ENCODE assay signal across 10 mouse cellular contexts in genomic region chr3:89179056-89179455, GRCm38 (mm10). TPM values are rescaled to one million over a fixed set of nuclear protein-coding genes. Genes with fewer than 3 reads are reported as not detected.
A peak's percentile ranks its signal among the peaks of the same experiment; 100 is the strongest.
DNase-seq lines count a peak whose midpoint lies in the region; ATAC-seq lines count a peak whose summit lies in the region.
"Had no signal": no experiment of that assay in that cellular context is flagged by ENCODE, and none has a peak within 500 bp of the region (broad histone marks: within the 10 kb centered on the region; RNA-seq: fewer than 3 reads in every experiment).

No protein-coding gene starts in this region.

- H3K4me3 ChIP-seq in forebrain, embryonic 14.5 days (ENCODE audit: low read depth, low read length), result no peak overlapping the region
- H3K4me3 ChIP-seq in forebrain, embryonic 16.5 days (replicated peaks; ENCODE audit: low read length), result no peak overlapping the region
- peak overlapping the region; percentile 15 for H3K4me3 ChIP-seq in megakaryocyte, embryonic 14.5 days (replicated peaks)
- peak overlapping the region; percentile 71; the same call in 1 of the 2 replicates for H3K4me3 ChIP-seq in hindbrain, embryonic 13.5 days
- H3K4me3 ChIP-seq in liver, embryonic 16.5 days (ENCODE audit: low read depth, low read length), result peak overlapping the region; percentile 82; the same call in 1 of the 2 replicates

- DNase-seq in forebrain, embryonic 14.5 days (ENCODE audit: low spot score), result no peak
- no peak for DNase-seq in right cerebral cortex, postnatal 14 days
- no peak for DNase-seq in left cerebral cortex, adult 18-20 months (ENCODE audit: low spot score in 2 of 2)
- DNase-seq: cerebellum, adult 2 months had no signal

- WGBS in forebrain, embryonic 14.5 days, result 93% methylated on average over 11 of the region's 11 CpGs
- 94% methylated on average over 11 of the region's 11 CpGs for WGBS in forebrain, embryonic 16.5 days
- 92% methylated on average over 11 of the region's 11 CpGs for WGBS in hindbrain, embryonic 13.5 days
- whole genome bisulfite sequencing in liver, embryonic 16.5 days (ENCODE audit: insufficient replicate concordance), result 79% methylated on average over 11 of the region's 11 CpGs

- no peak overlapping the region for H3K27ac ChIP-seq in forebrain, embryonic 14.5 days (ENCODE audit: low read depth, low read length)
- no peak overlapping the region for H3K27ac ChIP-seq in forebrain, embryonic 16.5 days (ENCODE audit: low read length)
- no peak overlapping the region for H3K27ac ChIP-seq in hindbrain, embryonic 13.5 days
- H3K27ac ChIP-seq in liver, embryonic 16.5 days (ENCODE audit: low read length), result no peak overlapping the region

- peaks cover 16% of the 10 kb centered on the region for H3K4me1 ChIP-seq in forebrain, embryonic 14.5 days (ENCODE audit: control insufficient read depth, insufficient read depth, low read length)
- peaks cover 20% of the 10 kb centered on the region for H3K4me1 ChIP-seq in forebrain, embryonic 16.5 days (replicated peaks; ENCODE audit: control insufficient read depth, insufficient read depth, low read length)
- peaks cover 55% of the 10 kb centered on the region for H3K4me1 ChIP-seq in megakaryocyte, embryonic 14.5 days
- H3K4me1 ChIP-seq in hindbrain, embryonic 13.5 days (replicated peaks), result peaks cover 34% of the 10 kb centered on the region
- H3K4me1 ChIP-seq in liver, embryonic 16.5 days (ENCODE audit: control insufficient read depth, low read depth, low read length), result peaks cover 31% of the 10 kb centered on the region

- no peak for ATAC-seq in forebrain, embryonic 14.5 days
- no peak for ATAC-seq in forebrain, embryonic 16.5 days
- ATAC-seq in megakaryocyte, adult 5-6 weeks (ENCODE audit: poor library complexity, severe bottlenecking), result no peak
- no peak for ATAC-seq in hindbrain, embryonic 13.5 days (ENCODE audit: low FRiP score)
- ATAC-seq in liver, embryonic 16.5 days (ENCODE audit: low read depth), result no peak
- ATAC-seq: inflammation-experienced regulatory T-cells, adult 6 months had no signal

- peaks cover 64% of the 10 kb centered on the region for H3K36me3 ChIP-seq in forebrain, embryonic 14.5 days (ENCODE audit: control insufficient read depth, insufficient read depth, low read length)
- H3K36me3 ChIP-seq in forebrain, embryonic 16.5 days (ENCODE audit: control insufficient read depth, insufficient read depth), result peaks cover 20% of the 10 kb centered on the region
- peaks cover 81% of the 10 kb centered on the region for H3K36me3 ChIP-seq in megakaryocyte, embryonic 14.5 days (replicated peaks; ENCODE audit: low read length)
- H3K36me3 ChIP-seq in hindbrain, embryonic 13.5 days, result peaks cover 61% of the 10 kb centered on the region
- H3K36me3 ChIP-seq in liver, embryonic 16.5 days (ENCODE audit: control insufficient read depth, insufficient read depth), result peaks cover 32% of the 10 kb centered on the region

- H3K4me2 ChIP-seq in forebrain, embryonic 14.5 days (ENCODE audit: low read length), result no peak overlapping the region
- H3K4me2 ChIP-seq in forebrain, embryonic 16.5 days (ENCODE audit: low read length), result no peak overlapping the region
- H3K4me2 ChIP-seq in hindbrain, embryonic 13.5 days, result peak overlapping the region; percentile 81; the same call in 1 of the 2 replicates
- peak overlapping the region; percentile 87; the same call in 1 of the 2 replicates for H3K4me2 ChIP-seq in liver, embryonic 16.5 days (ENCODE audit: low read depth, low read length)

- H3K9ac ChIP-seq in forebrain, embryonic 14.5 days (ENCODE audit: low read length), result 0 out of 2 replicates have a peak overlapping the region, but pooled peaks have one; percentile 17
- H3K9ac ChIP-seq in forebrain, embryonic 16.5 days (replicated peaks; ENCODE audit: low read depth, low read length), result no peak overlapping the region
- H3K9ac ChIP-seq in hindbrain, embryonic 13.5 days, result no peak overlapping the region
- no peak overlapping the region for H3K9ac ChIP-seq in liver, embryonic 16.5 days (ENCODE audit: low read depth, low read length)

- no peaks in the 10 kb centered on the region for H3K27me3 ChIP-seq in forebrain, embryonic 14.5 days (replicated peaks; ENCODE audit: control insufficient read depth, insufficient read depth, low read length)
- H3K27me3 ChIP-seq in forebrain, embryonic 16.5 days (replicated peaks; ENCODE audit: control insufficient read depth, insufficient read depth, low read length), result no peaks in the 10 kb centered on the region
- no peaks in the 10 kb centered on the region for H3K27me3 ChIP-seq in megakaryocyte, embryonic 14.5 days (replicated peaks)
- no peaks in the 10 kb centered on the region for H3K27me3 ChIP-seq in hindbrain, embryonic 13.5 days
- no peaks in the 10 kb centered on the region for H3K27me3 ChIP-seq in liver, embryonic 16.5 days (ENCODE audit: control insufficient read depth, insufficient read depth, low read depth, low read length)

- H3K9me3 ChIP-seq in forebrain, embryonic 14.5 days (replicated peaks; ENCODE audit: control insufficient read depth, low read length), result no peaks in the 10 kb centered on the region
- H3K9me3 ChIP-seq in forebrain, embryonic 16.5 days (ENCODE audit: control insufficient read depth, low read length), result no peaks in the 10 kb centered on the region
- no peaks in the 10 kb centered on the region for H3K9me3 ChIP-seq in megakaryocyte, embryonic 14.5 days
- no peaks in the 10 kb centered on the region for H3K9me3 ChIP-seq in hindbrain, embryonic 13.5 days
- no peaks in the 10 kb centered on the region for H3K9me3 ChIP-seq in liver, embryonic 16.5 days (replicated peaks; ENCODE audit: control insufficient read depth, low read length)

RNA-seq across cellular contexts. Expression of gene Scamp3, which starts 1.8 kb away (rescaled TPM):
- 90.5 and 104 TPM in 2 replicates for polyA plus RNA-seq in forebrain, embryonic 14.5 days (2014; fragmentation: Nextera tagmentation; extraction: Ambion mirVana)
- 125 and 128 TPM in 2 replicates for polyA plus RNA-seq in forebrain, embryonic 16.5 days (2015; fragmentation: Nextera tagmentation; extraction: Ambion mirVana)
- 180 and 256 TPM in 2 replicates for polyA plus RNA-seq in megakaryocyte, embryonic 14.5 days (2012; ENCODE audit: insufficient read depth, low replicate concordance)
- 43.0 and 52.9 TPM in 2 replicates for total RNA-seq in megakaryocyte, adult 5-6 weeks (2015)
- 17.9 and 18.1 TPM in 2 replicates for total RNA-seq in megakaryocyte, adult 5-6 weeks (2017)
- polyA plus RNA-seq in hindbrain, embryonic 13.5 days (2015; fragmentation: Nextera tagmentation; extraction: Ambion mirVana), result 127 and 130 TPM in 2 replicates
- polyA plus RNA-seq in liver, embryonic 16.5 days (2015; fragmentation: Nextera tagmentation; extraction: Ambion mirVana), result 47.5 and 49.0 TPM in 2 replicates
- 10 to 100 TPM; 63.2 to 63.7 TPM for total RNA-seq in left cerebral cortex, adult 18-20 months (2021)

RNA-seq across cellular contexts. Expression of gene Fam189b, which starts 3.9 kb away (rescaled TPM):
- polyA plus RNA-seq in forebrain, embryonic 14.5 days (2014; fragmentation: Nextera tagmentation; extraction: Ambion mirVana), result 14.7 and 21.7 TPM in 2 replicates
- polyA plus RNA-seq in forebrain, embryonic 16.5 days (2015; fragmentation: Nextera tagmentation; extraction: Ambion mirVana), result 26.5 and 30.7 TPM in 2 replicates
- 23.3 and 39.8 TPM in 2 replicates for polyA plus RNA-seq in megakaryocyte, embryonic 14.5 days (2012; ENCODE audit: insufficient read depth, low replicate concordance)
- 11.2 and 13.5 TPM in 2 replicates for total RNA-seq in megakaryocyte, adult 5-6 weeks (2015)
- 3.3 and 5.6 TPM in 2 replicates for total RNA-seq in megakaryocyte, adult 5-6 weeks (2017)
- polyA plus RNA-seq in hindbrain, embryonic 13.5 days (2015; fragmentation: Nextera tagmentation; extraction: Ambion mirVana), result 29.9 and 30.0 TPM in 2 replicates
- polyA plus RNA-seq in liver, embryonic 16.5 days (2015; fragmentation: Nextera tagmentation; extraction: Ambion mirVana), result 2.0 and 2.4 TPM in 2 replicates
- 10 to 100 TPM; 48.1 to 58.5 TPM for total RNA-seq in left cerebral cortex, adult 18-20 months (2021)

RNA-seq across cellular contexts. Expression of gene Clk2, which starts 14.5 kb away (rescaled TPM):
- polyA plus RNA-seq in forebrain, embryonic 14.5 days (2014; fragmentation: Nextera tagmentation; extraction: Ambion mirVana), result 17.0 and 17.9 TPM in 2 replicates
- polyA plus RNA-seq in forebrain, embryonic 16.5 days (2015; fragmentation: Nextera tagmentation; extraction: Ambion mirVana), result 19.2 and 23.9 TPM in 2 replicates
- polyA plus RNA-seq in megakaryocyte, embryonic 14.5 days (2012; ENCODE audit: insufficient read depth, low replicate concordance), result 12.9 and 13.3 TPM in 2 replicates
- total RNA-seq in megakaryocyte, adult 5-6 weeks (2015), result 38.1 and 38.4 TPM in 2 replicates
- total RNA-seq in megakaryocyte, adult 5-6 weeks (2017), result 47.1 and 48.5 TPM in 2 replicates
- polyA plus RNA-seq in hindbrain, embryonic 13.5 days (2015; fragmentation: Nextera tagmentation; extraction: Ambion mirVana), result 23.5 and 24.5 TPM in 2 replicates
- polyA plus RNA-seq in liver, embryonic 16.5 days (2015; fragmentation: Nextera tagmentation; extraction: Ambion mirVana), result 6.4 and 8.4 TPM in 2 replicates
- 10 to 100 TPM; 40.9 to 45.0 TPM for total RNA-seq in left cerebral cortex, adult 18-20 months (2021)

RNA-seq across cellular contexts. Expression of gene Hcn3, which starts 19.1 kb away (rescaled TPM):
- polyA plus RNA-seq in forebrain, embryonic 14.5 days (2014; fragmentation: Nextera tagmentation; extraction: Ambion mirVana), result 9.4 and 13.0 TPM in 2 replicates
- 34.0 and 39.6 TPM in 2 replicates for polyA plus RNA-seq in forebrain, embryonic 16.5 days (2015; fragmentation: Nextera tagmentation; extraction: Ambion mirVana)
- 0.36 and 0.68 TPM in 2 replicates for polyA plus RNA-seq in megakaryocyte, embryonic 14.5 days (2012; ENCODE audit: insufficient read depth, low replicate concordance)
- not detected in 2 replicates for total RNA-seq in megakaryocyte, adult 5-6 weeks (2015)
- not detected in 2 replicates for total RNA-seq in megakaryocyte, adult 5-6 weeks (2017)
- 33.5 and 35.1 TPM in 2 replicates for polyA plus RNA-seq in hindbrain, embryonic 13.5 days (2015; fragmentation: Nextera tagmentation; extraction: Ambion mirVana)
- 0.29 and 0.32 TPM in 2 replicates for polyA plus RNA-seq in liver, embryonic 16.5 days (2015; fragmentation: Nextera tagmentation; extraction: Ambion mirVana)
- total RNA-seq in left cerebral cortex, adult 18-20 months (2021), result 10 to 100 TPM; 14.4 to 21.9 TPM

RNA-seq across cellular contexts. Expression of gene Gba, which starts 23.7 kb away (rescaled TPM):
- 45.6 and 47.9 TPM in 2 replicates for polyA plus RNA-seq in forebrain, embryonic 14.5 days (2014; fragmentation: Nextera tagmentation; extraction: Ambion mirVana)
- polyA plus RNA-seq in forebrain, embryonic 16.5 days (2015; fragmentation: Nextera tagmentation; extraction: Ambion mirVana), result 44.8 and 46.7 TPM in 2 replicates
- polyA plus RNA-seq in megakaryocyte, embryonic 14.5 days (2012; ENCODE audit: insufficient read depth, low replicate concordance), result 8.5 and 10.8 TPM in 2 replicates
- 77.6 and 78.1 TPM in 2 replicates for total RNA-seq in megakaryocyte, adult 5-6 weeks (2015)
- total RNA-seq in megakaryocyte, adult 5-6 weeks (2017), result 71.1 and 79.5 TPM in 2 replicates
- 47.9 TPM in 2 replicates for polyA plus RNA-seq in hindbrain, embryonic 13.5 days (2015; fragmentation: Nextera tagmentation; extraction: Ambion mirVana)
- polyA plus RNA-seq in liver, embryonic 16.5 days (2015; fragmentation: Nextera tagmentation; extraction: Ambion mirVana), result 27.5 and 28.0 TPM in 2 replicates
- total RNA-seq in left cerebral cortex, adult 18-20 months (2021), result 10 to 100 TPM; 61.5 to 64.9 TPM

Comparison
In these comparisons a context has a peak if more than half of its experiments do, and no peak if none do; other contexts are left out.
1. H3K4me2 ChIP-seq: peak in hindbrain, embryonic 13.5 days (single experiment) and liver, embryonic 16.5 days (single experiment); none in forebrain, embryonic 14.5 days (single experiment) and forebrain, embryonic 16.5 days (single experiment).
2. H3K4me3 ChIP-seq: peak in megakaryocyte, embryonic 14.5 days (single experiment), hindbrain, embryonic 13.5 days (single experiment) and liver, embryonic 16.5 days (single experiment); none in forebrain, embryonic 14.5 days (single experiment) and forebrain, embryonic 16.5 days (single experiment).